In the genomic region with DNA sequence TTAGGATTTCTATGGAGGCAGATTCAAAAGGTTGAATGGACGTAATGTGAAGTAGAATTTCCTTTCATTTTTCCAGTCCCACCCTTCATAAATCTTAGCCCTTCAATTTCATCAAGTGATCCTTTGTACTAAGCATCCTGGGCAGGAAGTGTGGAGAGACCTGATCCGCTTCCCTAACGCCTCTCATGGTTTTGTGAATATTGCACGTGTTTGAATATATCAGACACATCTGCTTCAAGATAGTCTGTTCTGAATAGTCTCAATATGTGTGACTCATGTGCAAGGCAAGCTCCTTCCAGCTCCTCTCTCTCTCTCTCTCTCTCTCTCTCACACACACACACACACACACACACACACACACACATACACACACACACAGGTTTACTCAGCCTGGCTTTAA, we compare ENCODE assay signal across 15 mouse cellular contexts.
"Had no signal": no experiment of that assay in that cellular context is flagged by ENCODE, and none has a peak within 500 bp of the region (broad histone marks: within the 10 kb centered on the region; RNA-seq: fewer than 3 reads in every experiment).

No protein-coding gene starts in this region.

- H3K9ac ChIP-seq: liver, embryonic 13.5 days; liver, postnatal 0 days; lung, embryonic 15.5 days; midbrain, embryonic 13.5 days; neural tube, embryonic 12.5 days had no signal

- H3K4me3 ChIP-seq: left cerebral cortex, adult 2 months; liver, embryonic 13.5 days; lung, embryonic 15.5 days; megakaryocyte, embryonic 14.5 days; midbrain, embryonic 13.5 days; myocyte; neural tube, embryonic 12.5 days had no signal

- H3K27me3 ChIP-seq: liver, embryonic 13.5 days; lung, embryonic 15.5 days; megakaryocyte, embryonic 14.5 days; midbrain, embryonic 13.5 days; neural tube, embryonic 12.5 days had no signal

- H3K4me1 ChIP-seq: liver, embryonic 13.5 days; megakaryocyte, embryonic 14.5 days had no signal

- H3K9me3 ChIP-seq: liver, embryonic 13.5 days; lung, embryonic 15.5 days; midbrain, embryonic 13.5 days had no signal

- H3K4me2 ChIP-seq: liver, embryonic 13.5 days; midbrain, embryonic 13.5 days; neural tube, embryonic 12.5 days had no signal

- ATAC-seq: liver, postnatal 0 days; midbrain, embryonic 13.5 days had no signal

- H3K27ac ChIP-seq: left cerebral cortex, adult 2 months; liver, embryonic 13.5 days; lung, embryonic 15.5 days; macrophage; midbrain, embryonic 13.5 days; neural tube, embryonic 12.5 days had no signal

- DNase-seq: kidney, adult 8-10 months; kidney, postnatal 25 days; liver; liver, embryonic 13.5 days; liver, postnatal 0 days; right cerebral cortex, adult 18-20 months; right cerebral cortex, postnatal 25 days; thymus, postnatal 36 days had no signal

- H3K36me3 ChIP-seq: liver, embryonic 13.5 days; lung, embryonic 15.5 days; midbrain, embryonic 13.5 days; neural tube, embryonic 12.5 days had no signal
